Mouse (Mus musculus): ENCODE measurements around the gene Mettl7b. TPM values are rescaled to one million over a fixed set of nuclear protein-coding genes. Genes with fewer than 3 reads are reported as not detected.
A peak's percentile ranks its signal among the peaks of the same experiment; 100 is the strongest.

Mettl7b gene
- polyA plus RNA-seq, 1 experiment from 2014 or later: not detected

- peak within 1 kb of the TSS; percentile 81 for H3K9ac ChIP-seq (ENCODE audit: low read length)
- peaks cover 2% of the 10 kb centered on the region; the same call in 1 of the 2 replicates for H3K4me1 ChIP-seq (replicated peaks; ENCODE audit: control insufficient read depth, insufficient read depth, low read length)
- peak within 1 kb of the TSS; percentile 86 for H3K4me3 ChIP-seq (ENCODE audit: low read depth, low read length)
- H3K36me3 ChIP-seq (ENCODE audit: control insufficient read depth, insufficient read depth, low read length): no peaks in the 10 kb centered on the region
- DNase-seq (ENCODE audit: low spot score) (no peak), ATAC-seq (replicated peaks; ENCODE audit: low FRiP score) (no peak)
- H3K4me2 ChIP-seq (ENCODE audit: low read depth, low read length, severe bottlenecking): peak within 1 kb of the TSS; percentile 57
- WGBS: 69% methylated on average over 9 of the region's 9 CpGs
- H3K9me3 ChIP-seq (ENCODE audit: control insufficient read depth, low read length): no peaks in the 10 kb centered on the region
- peak within 1 kb of the TSS; percentile 78 for H3K27ac ChIP-seq (ENCODE audit: low read depth, low read length)
- peaks cover 2% of the 10 kb centered on the region for H3K27me3 ChIP-seq (ENCODE audit: control insufficient read depth, insufficient read depth, low read length)
Measured at GRCm38 (mm10) chr10:128923935-128924334, 36.9 kb downstream of the Mettl7b start, which contains the start of gene Bloc1s1. TSS of gene Bloc1s1 (minus strand) at chr10:128924035.

- DNase-seq (ENCODE audit: low spot score): peak; percentile 93
- Histone ChIP-seq H3K27me3 (ENCODE audit: control insufficient read depth, insufficient read depth, low read length) (peaks cover 2% of the 10 kb centered on the region; the same call in 1 of the 2 replicates), H3K4me1 (replicated peaks; ENCODE audit: control insufficient read depth, insufficient read depth, low read length) (peaks cover 2% of the 10 kb centered on the region; the same call in 1 of the 2 replicates)
Measured at GRCm38 (mm10) chr10:128923013-128923691, 37.6 kb downstream of the Mettl7b start.

GRCm38 (mm10) chr10:128922822-128923012 lies 38.1 kb downstream of the Mettl7b start, which contains the start of gene Rdh5:
TSS of gene Rdh5 (minus strand) at chr10:128922888.
- Histone ChIP-seq H3K4me2 (ENCODE audit: low read depth, low read length, severe bottlenecking) (peak within 1 kb of the TSS; percentile 57), H3K36me3 (ENCODE audit: control insufficient read depth, insufficient read depth, low read length) (no peaks in the 10 kb centered on the region), H3K27me3 (ENCODE audit: control insufficient read depth, insufficient read depth, low read length) (peaks cover 2% of the 10 kb centered on the region; the same call in 1 of the 2 replicates), H3K4me1 (replicated peaks; ENCODE audit: control insufficient read depth, insufficient read depth, low read length) (peaks cover 2% of the 10 kb centered on the region; the same call in 1 of the 2 replicates), H3K9ac (ENCODE audit: low read length) (peak within 1 kb of the TSS; percentile 81), H3K9me3 (ENCODE audit: control insufficient read depth, low read length) (no peaks in the 10 kb centered on the region), H3K4me3 (ENCODE audit: low read depth, low read length) (peak within 1 kb of the TSS; percentile 86), H3K27ac (ENCODE audit: low read depth, low read length) (peak within 1 kb of the TSS; percentile 78)
- ATAC-seq (replicated peaks; ENCODE audit: low FRiP score) (no peak), DNase-seq (ENCODE audit: low spot score) (no peak)
- WGBS: 10% methylated on average over 1 of the region's 1 CpGs

More at GRCm38 (mm10) chr10:128923013-128923691, 37.6 kb downstream of the Mettl7b start:
- H3K27ac ChIP-seq (ENCODE audit: low read depth, low read length): peak overlapping the region; percentile 78
- peak overlapping the region; percentile 81 for H3K9ac ChIP-seq (ENCODE audit: low read length)
- peak overlapping the region; percentile 86 for H3K4me3 ChIP-seq (ENCODE audit: low read depth, low read length)
- H3K36me3 ChIP-seq (ENCODE audit: control insufficient read depth, insufficient read depth, low read length): no peaks in the 10 kb centered on the region
- H3K4me2 ChIP-seq (ENCODE audit: low read depth, low read length, severe bottlenecking): peak overlapping the region; percentile 57
- ATAC-seq (replicated peaks; ENCODE audit: low FRiP score): peak; percentile 97
- no peaks in the 10 kb centered on the region for H3K9me3 ChIP-seq (ENCODE audit: control insufficient read depth, low read length)
- 0% methylated on average over 42 of the region's 42 CpGs for WGBS

GRCm38 (mm10) chr10:128921883-128922821 lies 38.6 kb downstream of the Mettl7b start:
- Histone ChIP-seq H3K9ac (ENCODE audit: low read length) (peak overlapping the region; percentile 81), H3K9me3 (ENCODE audit: control insufficient read depth, low read length) (no peaks in the 10 kb centered on the region), H3K4me3 (ENCODE audit: low read depth, low read length) (peak overlapping the region; percentile 86), H3K36me3 (ENCODE audit: control insufficient read depth, insufficient read depth, low read length) (no peaks in the 10 kb centered on the region), H3K4me2 (ENCODE audit: low read depth, low read length, severe bottlenecking) (peak overlapping the region; percentile 57; the same call in 1 of the 2 replicates), H3K4me1 (replicated peaks; ENCODE audit: control insufficient read depth, insufficient read depth, low read length) (peaks cover 2% of the 10 kb centered on the region; the same call in 1 of the 2 replicates), H3K27me3 (ENCODE audit: control insufficient read depth, insufficient read depth, low read length) (0 out of 2 replicates have a peak, but pooled peaks cover 2% of the 10 kb centered on the region), H3K27ac (ENCODE audit: low read depth, low read length) (no peak overlapping the region)
- ATAC-seq (replicated peaks; ENCODE audit: low FRiP score) (no peak), DNase-seq (ENCODE audit: low spot score) (peak; percentile 48)
- WGBS: 73% methylated on average over 16 of the region's 16 CpGs

- DNase-seq (ENCODE audit: low spot score) (no peak), ATAC-seq (replicated peaks; ENCODE audit: low FRiP score) (no peak)
- Histone ChIP-seq H3K4me3 (ENCODE audit: low read depth, low read length) (no peak overlapping the region), H3K9me3 (ENCODE audit: control insufficient read depth, low read length) (no peaks in the 10 kb centered on the region), H3K4me2 (ENCODE audit: low read depth, low read length, severe bottlenecking) (no peak overlapping the region), H3K27ac (ENCODE audit: low read depth, low read length) (no peak overlapping the region), H3K36me3 (ENCODE audit: control insufficient read depth, insufficient read depth, low read length) (no peaks in the 10 kb centered on the region), H3K27me3 (ENCODE audit: control insufficient read depth, insufficient read depth, low read length) (0 out of 2 replicates have a peak, but pooled peaks cover 2% of the 10 kb centered on the region), H3K9ac (ENCODE audit: low read length) (no peak overlapping the region), H3K4me1 (replicated peaks; ENCODE audit: control insufficient read depth, insufficient read depth, low read length) (peaks cover 2% of the 10 kb centered on the region; the same call in 1 of the 2 replicates)
- WGBS: 57% methylated on average over 1 of the region's 1 CpGs
Measured at GRCm38 (mm10) chr10:128921251-128921650, 39.5 kb downstream of the Mettl7b start.

GRCm38 (mm10) chr10:128920736-128921161 lies 40.0 kb downstream of the Mettl7b start:
- Histone ChIP-seq H3K27me3 (ENCODE audit: control insufficient read depth, insufficient read depth, low read length) (0 out of 2 replicates have a peak, but pooled peaks cover 2% of the 10 kb centered on the region), H3K9me3 (ENCODE audit: control insufficient read depth, low read length) (no peaks in the 10 kb centered on the region), H3K4me1 (replicated peaks; ENCODE audit: control insufficient read depth, insufficient read depth, low read length) (peaks cover 2% of the 10 kb centered on the region; the same call in 1 of the 2 replicates), H3K4me2 (ENCODE audit: low read depth, low read length, severe bottlenecking) (no peak overlapping the region), H3K4me3 (ENCODE audit: low read depth, low read length) (no peak overlapping the region), H3K9ac (ENCODE audit: low read length) (no peak overlapping the region), H3K36me3 (ENCODE audit: control insufficient read depth, insufficient read depth, low read length) (no peaks in the 10 kb centered on the region), H3K27ac (ENCODE audit: low read depth, low read length) (no peak overlapping the region)
- DNase-seq (ENCODE audit: low spot score): no peak
- 73% methylated on average over 3 of the region's 3 CpGs for WGBS
- no peak for ATAC-seq (replicated peaks; ENCODE audit: low FRiP score)

GRCm38 (mm10) chr10:128919966-128920365 lies 40.8 kb downstream of the Mettl7b start:
- Histone ChIP-seq H3K9me3 (ENCODE audit: control insufficient read depth, low read length) (no peaks in the 10 kb centered on the region), H3K4me1 (replicated peaks; ENCODE audit: control insufficient read depth, insufficient read depth, low read length) (peaks cover 2% of the 10 kb centered on the region; the same call in 1 of the 2 replicates), H3K9ac (ENCODE audit: low read length) (no peak overlapping the region), H3K27ac (ENCODE audit: low read depth, low read length) (no peak overlapping the region), H3K4me2 (ENCODE audit: low read depth, low read length, severe bottlenecking) (no peak overlapping the region), H3K27me3 (ENCODE audit: control insufficient read depth, insufficient read depth, low read length) (0 out of 2 replicates have a peak, but pooled peaks cover 2% of the 10 kb centered on the region), H3K36me3 (ENCODE audit: control insufficient read depth, insufficient read depth, low read length) (no peaks in the 10 kb centered on the region), H3K4me3 (ENCODE audit: low read depth, low read length) (no peak overlapping the region)
- DNase-seq (ENCODE audit: low spot score): no peak
- ATAC-seq (replicated peaks; ENCODE audit: low FRiP score): no peak
- WGBS: 79% methylated on average over 7 of the region's 7 CpGs

GRCm38 (mm10) chr10:128919203-128919631 lies 41.6 kb downstream of the Mettl7b start:
- no peaks in the 10 kb centered on the region for H3K9me3 ChIP-seq (ENCODE audit: control insufficient read depth, low read length)
- H3K27ac ChIP-seq (ENCODE audit: low read depth, low read length): no peak overlapping the region
- no peak overlapping the region for H3K9ac ChIP-seq (ENCODE audit: low read length)
- WGBS: 9% methylated on average over 6 of the region's 6 CpGs
- no peak for DNase-seq (ENCODE audit: low spot score)
- no peak overlapping the region for H3K4me3 ChIP-seq (ENCODE audit: low read depth, low read length)
- no peak overlapping the region for H3K4me2 ChIP-seq (ENCODE audit: low read depth, low read length, severe bottlenecking)
- H3K4me1 ChIP-seq (replicated peaks; ENCODE audit: control insufficient read depth, insufficient read depth, low read length): peaks cover 2% of the 10 kb centered on the region; the same call in 1 of the 2 replicates
- ATAC-seq (replicated peaks; ENCODE audit: low FRiP score): no peak
- 0 out of 2 replicates have a peak, but pooled peaks cover 2% of the 10 kb centered on the region for H3K27me3 ChIP-seq (ENCODE audit: control insufficient read depth, insufficient read depth, low read length)
- H3K36me3 ChIP-seq (ENCODE audit: control insufficient read depth, insufficient read depth, low read length): no peaks in the 10 kb centered on the region

Data from forebrain, embryonic 11.5 days (tissue).